In the genomic region with DNA sequence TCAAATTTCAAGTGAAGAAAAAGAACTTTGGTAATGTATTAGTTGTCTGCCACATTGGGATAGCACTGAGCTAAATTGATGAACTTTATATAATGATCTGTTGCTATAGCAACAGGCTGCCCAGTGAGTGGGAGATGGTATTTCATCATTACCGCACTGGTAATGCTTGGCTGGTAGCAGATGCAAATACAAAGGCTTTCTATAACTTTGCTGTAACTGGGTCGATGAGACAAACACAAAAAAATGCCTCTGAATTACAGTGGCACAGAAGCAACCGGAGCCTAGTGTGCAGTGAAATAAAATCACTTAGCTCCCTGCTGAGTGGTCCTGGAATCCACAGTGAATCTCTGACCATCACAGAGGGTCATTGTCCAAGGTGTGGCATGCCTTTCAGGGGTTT, we compare ENCODE assay signal across 20 mouse cellular contexts.
DNase-seq lines count a peak whose midpoint lies in the region; ATAC-seq lines count a peak whose summit lies in the region.
"Had no signal": no experiment of that assay in that cellular context is flagged by ENCODE, and none has a peak within 500 bp of the region (broad histone marks: within the 10 kb centered on the region; RNA-seq: fewer than 3 reads in every experiment).

No protein-coding gene starts in this region.

- H3K4me2 ChIP-seq in forebrain, embryonic 12.5 days: no peak overlapping the region
- no peak overlapping the region for H3K4me2 ChIP-seq in neural tube, embryonic 13.5 days
- no peak overlapping the region for H3K4me2 ChIP-seq in midbrain, embryonic 12.5 days (replicated peaks)
- H3K4me2 ChIP-seq: embryonic facial prominence, embryonic 12.5 days; heart, embryonic 13.5 days; liver, embryonic 15.5 days had no signal

- peaks cover 14% of the 10 kb centered on the region for H3K4me1 ChIP-seq in forebrain, embryonic 12.5 days
- H3K4me1 ChIP-seq in forebrain, embryonic 10.5 days: peaks cover 12% of the 10 kb centered on the region; the same call in 1 of the 2 replicates
- peaks cover 17% of the 10 kb centered on the region for H3K4me1 ChIP-seq in neural tube, embryonic 13.5 days (replicated peaks)
- H3K4me1 ChIP-seq in midbrain, embryonic 12.5 days: peaks cover 4% of the 10 kb centered on the region; the same call in 1 of the 2 replicates
- H3K4me1 ChIP-seq: embryonic facial prominence, embryonic 12.5 days; heart, embryonic 13.5 days; liver, embryonic 15.5 days; megakaryocyte, embryonic 14.5 days had no signal

- no peaks in the 10 kb centered on the region for H3K27me3 ChIP-seq in forebrain, embryonic 12.5 days
- no peaks in the 10 kb centered on the region for H3K27me3 ChIP-seq in forebrain, embryonic 10.5 days (ENCODE audit: poor library complexity, severe bottlenecking)
- H3K27me3 ChIP-seq in neural tube, embryonic 13.5 days: no peaks in the 10 kb centered on the region
- H3K27me3 ChIP-seq in midbrain, embryonic 12.5 days: no peaks in the 10 kb centered on the region
- H3K27me3 ChIP-seq: embryonic facial prominence, embryonic 12.5 days; heart, embryonic 13.5 days; liver, embryonic 15.5 days; megakaryocyte, embryonic 14.5 days had no signal

- H3K36me3 ChIP-seq in forebrain, embryonic 12.5 days (replicated peaks): no peaks in the 10 kb centered on the region
- H3K36me3 ChIP-seq in forebrain, embryonic 10.5 days (replicated peaks): no peaks in the 10 kb centered on the region
- H3K36me3 ChIP-seq in neural tube, embryonic 13.5 days: no peaks in the 10 kb centered on the region
- no peaks in the 10 kb centered on the region for H3K36me3 ChIP-seq in midbrain, embryonic 12.5 days
- H3K36me3 ChIP-seq: embryonic facial prominence, embryonic 12.5 days; heart, embryonic 13.5 days; liver, embryonic 15.5 days had no signal

- no peak for DNase-seq in forebrain, embryonic 10.5 days (ENCODE audit: extremely low spot score, low spot score)
- DNase-seq in neural tube, embryonic 10.5 days (ENCODE audit: extremely low spot score, low spot score): no peak
- DNase-seq in telencephalon, adult 2 months (ENCODE audit: low read depth, low spot score): peak; percentile 23
- no peak for DNase-seq in kidney, postnatal 14 days
- DNase-seq in ovary, postnatal 14 days (ENCODE audit: low spot score): no peak
- DNase-seq: adrenal gland, adult 2 months; cerebellum, adult 18-20 months; heart, adult 11 months; heart, postnatal 4 days; right cerebral cortex, postnatal 25 days; thymus, postnatal 25 days had no signal

- ATAC-seq in forebrain, embryonic 12.5 days (ENCODE audit: low FRiP score): peak; percentile 74; the same call in 1 of the 2 replicates
- peak; percentile 43; the same call in 1 of the 2 replicates for ATAC-seq in neural tube, embryonic 13.5 days (ENCODE audit: low read depth)
- ATAC-seq in midbrain, embryonic 12.5 days (ENCODE audit: low FRiP score, low read depth): 0 out of 2 replicates have a peak, but pooled peaks have one; percentile 6
- ATAC-seq: intestine, postnatal 0 days; lung, postnatal 0 days had no signal

- H3K27ac ChIP-seq in forebrain, embryonic 12.5 days: no peak overlapping the region
- no peak overlapping the region for H3K27ac ChIP-seq in forebrain, embryonic 10.5 days
- H3K27ac ChIP-seq in neural tube, embryonic 13.5 days (replicated peaks): no peak overlapping the region
- no peak overlapping the region for H3K27ac ChIP-seq in midbrain, embryonic 12.5 days (replicated peaks)
- H3K27ac ChIP-seq: embryonic facial prominence, embryonic 12.5 days; heart, embryonic 13.5 days; liver, embryonic 15.5 days had no signal

- H3K9ac ChIP-seq in forebrain, embryonic 12.5 days: no peak overlapping the region
- no peak overlapping the region for H3K9ac ChIP-seq in neural tube, embryonic 13.5 days
- no peak overlapping the region for H3K9ac ChIP-seq in midbrain, embryonic 12.5 days (replicated peaks)
- H3K9ac ChIP-seq: embryonic facial prominence, embryonic 12.5 days; heart, embryonic 13.5 days; liver, embryonic 15.5 days had no signal

- H3K9me3 ChIP-seq in forebrain, embryonic 12.5 days: no peaks in the 10 kb centered on the region
- H3K9me3 ChIP-seq in forebrain, embryonic 10.5 days: no peaks in the 10 kb centered on the region
- no peaks in the 10 kb centered on the region for H3K9me3 ChIP-seq in neural tube, embryonic 13.5 days
- no peaks in the 10 kb centered on the region for H3K9me3 ChIP-seq in midbrain, embryonic 12.5 days
- H3K9me3 ChIP-seq: embryonic facial prominence, embryonic 12.5 days; heart, embryonic 13.5 days; liver, embryonic 15.5 days; megakaryocyte, embryonic 14.5 days had no signal

- 27% methylated on average over 3 of the region's 3 CpGs for WGBS in forebrain, embryonic 12.5 days
- WGBS in forebrain, embryonic 10.5 days: 68% methylated on average over 3 of the region's 3 CpGs
- WGBS in neural tube, embryonic 13.5 days: 17% methylated on average over 3 of the region's 3 CpGs
- 48% methylated on average over 3 of the region's 3 CpGs for WGBS in midbrain, embryonic 12.5 days

- H3K4me3 ChIP-seq in forebrain, embryonic 12.5 days (replicated peaks): no peak overlapping the region
- no peak overlapping the region for H3K4me3 ChIP-seq in forebrain, embryonic 10.5 days
- H3K4me3 ChIP-seq in neural tube, embryonic 13.5 days: no peak overlapping the region
- H3K4me3 ChIP-seq in midbrain, embryonic 12.5 days: no peak overlapping the region
- H3K4me3 ChIP-seq: embryonic facial prominence, embryonic 12.5 days; heart, embryonic 13.5 days; liver, embryonic 15.5 days; megakaryocyte, embryonic 14.5 days had no signal

Comparison
In these comparisons a context has a peak if more than half of its experiments do, and no peak if none do; other contexts are left out.
1. ATAC-seq: peak in every context shown above with its lines; median percentile 74 in forebrain, embryonic 12.5 days; 43 in neural tube, embryonic 13.5 days; 6 in midbrain, embryonic 12.5 days.